Mouse (Mus musculus) adrenal gland, adult 10 weeks (tissue): ENCODE data around the gene Usp21. TPM values are rescaled to one million over a fixed set of nuclear protein-coding genes. Genes with fewer than 3 reads are reported as not detected.

Experiments
- polyA plus RNA-seq: library from polyadenylated mRNA; stranded (reverse); fragments of 350-450 nt; fragmentation: Illumina TruSeq; extraction: RNeasy Lipid Tissue Mini Kit (QIAGEN cat#74804); gene quantifications from one replicate; pipeline ENCODE4 v1.2.3, GENCODE M21; 2014; ENCODE audit warnings: low read depth, low replicate concordance

Usp21 gene
- 17.7 TPM for polyA plus RNA-seq

DNA sequence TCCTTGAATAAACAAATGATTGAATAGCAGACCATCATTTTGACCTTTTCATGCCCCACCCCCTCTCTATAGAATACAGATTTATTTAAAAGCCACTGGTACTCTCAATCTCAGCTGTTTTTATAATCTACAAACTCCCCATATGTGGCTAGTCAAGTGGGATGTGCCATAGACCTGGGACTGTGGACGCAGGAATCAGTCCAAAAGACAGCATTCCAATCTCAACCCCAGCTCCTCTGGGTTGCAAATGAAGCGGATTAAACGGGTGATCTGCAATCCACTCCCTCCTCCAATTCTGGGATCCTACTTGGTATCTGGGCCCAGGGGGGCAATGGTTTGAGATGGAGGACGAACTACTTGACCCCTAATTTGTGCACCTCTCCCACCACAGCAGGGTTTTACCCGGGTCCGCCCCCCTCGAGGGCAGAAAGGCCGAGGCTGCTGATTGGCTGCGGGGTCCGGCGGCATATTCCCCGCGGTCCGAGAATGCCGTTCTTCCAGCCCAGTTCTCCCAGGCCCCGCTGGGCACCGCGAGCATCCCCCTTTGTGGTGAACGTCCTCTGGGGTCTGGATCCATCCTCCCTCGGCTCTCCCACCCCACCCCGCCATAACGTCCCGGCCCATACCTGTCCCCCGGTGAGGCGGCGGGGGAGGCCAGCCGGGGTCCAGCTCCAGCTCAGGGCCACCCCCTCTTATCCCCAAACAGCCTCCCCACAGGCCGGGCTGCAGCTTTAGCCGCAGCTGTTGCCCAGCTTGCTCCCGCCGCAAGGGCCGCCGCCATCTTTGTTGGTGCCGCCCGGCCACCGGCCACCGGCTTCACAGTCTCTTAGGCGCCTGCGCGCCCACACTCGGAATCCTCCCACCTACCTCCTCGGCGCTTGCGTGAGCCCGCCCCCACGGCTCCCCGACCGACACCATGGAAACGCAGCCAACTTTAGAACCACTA, at the start of gene Usp21:
TSS of gene Usp21 (minus strand) at position 856 of the 946 bp plus-strand sequence.

DNA sequence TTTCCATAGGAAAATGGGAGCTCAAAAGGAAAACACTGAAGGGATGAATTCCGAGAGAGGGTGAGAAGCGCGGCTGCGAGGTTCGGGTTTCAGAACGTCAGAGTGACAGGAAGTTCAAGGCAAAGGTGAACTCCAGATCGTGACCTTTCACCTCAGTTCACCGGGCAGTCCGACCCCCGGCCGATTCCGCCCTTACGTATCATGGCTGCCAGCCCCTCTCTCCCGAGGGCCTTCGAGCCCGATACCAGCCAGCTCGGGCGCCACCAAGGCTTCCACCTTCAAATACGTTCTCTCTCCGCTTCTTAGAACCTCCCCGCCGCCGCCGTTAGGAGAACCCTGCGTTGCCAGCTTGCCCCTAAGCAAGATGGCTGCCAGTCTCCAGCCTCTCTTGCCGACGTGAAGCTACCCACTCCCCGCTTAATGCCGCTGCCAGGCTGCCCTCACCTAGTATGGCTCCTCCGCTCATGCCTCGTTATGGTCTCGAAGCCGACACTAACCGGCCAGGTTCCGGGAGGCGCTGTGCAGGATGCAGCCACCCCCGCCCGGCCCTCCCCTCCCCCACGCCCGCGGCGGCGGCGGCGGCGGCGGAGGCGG, 41.1 kb upstream of the Usp21 start, which contains the start of gene Dedd:
TSS of gene Dedd (plus strand) at position 307 of the 594 bp plus-strand sequence.

DNA sequence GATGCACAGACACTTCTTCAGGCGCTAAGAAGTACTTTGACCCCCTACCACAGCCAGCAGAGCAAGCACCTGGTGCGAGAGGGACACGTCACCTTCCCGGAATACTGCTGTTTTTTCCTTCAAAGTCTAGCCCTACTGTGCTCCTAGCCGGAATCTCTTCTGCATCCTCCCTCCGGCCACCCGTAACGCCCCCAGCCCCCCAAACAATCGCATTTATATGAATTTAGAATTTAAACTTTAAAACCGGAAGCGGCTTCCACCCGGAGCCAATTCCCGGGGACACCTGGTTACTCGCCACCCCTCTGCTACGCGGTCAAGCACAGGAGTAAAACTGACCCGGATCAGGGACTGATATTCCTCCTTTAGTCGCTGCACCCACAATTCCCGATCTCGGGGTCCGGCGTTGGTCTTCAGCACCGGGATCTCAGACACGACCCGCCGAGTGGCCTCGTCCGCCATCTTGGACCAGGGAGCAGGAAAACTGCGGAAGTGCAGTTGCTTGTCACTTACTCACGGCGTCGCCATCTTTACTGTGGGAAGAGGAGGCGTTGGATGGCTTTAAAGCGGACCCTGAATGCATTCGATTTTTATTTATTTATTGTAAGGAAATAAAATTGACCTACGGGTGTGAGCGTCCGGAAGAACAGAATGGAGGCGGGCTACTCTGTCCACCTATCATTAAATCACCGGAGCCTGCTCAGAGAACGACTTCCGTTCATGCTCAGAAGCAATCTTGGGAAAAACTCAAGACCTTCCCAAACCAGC, 6.7 kb upstream of the Usp21 start, which contains the start of gene Ufc1:
TSS of gene Ufc1 (minus strand) at position 727 of the 765 bp plus-strand sequence.

GRCm38 (mm10) chr1:171280916-171281527, 6.8 kb downstream of the Usp21 start, which contains the start of gene Ppox:
Ppox (minus strand) TSS chr1:171281186.

DNA sequence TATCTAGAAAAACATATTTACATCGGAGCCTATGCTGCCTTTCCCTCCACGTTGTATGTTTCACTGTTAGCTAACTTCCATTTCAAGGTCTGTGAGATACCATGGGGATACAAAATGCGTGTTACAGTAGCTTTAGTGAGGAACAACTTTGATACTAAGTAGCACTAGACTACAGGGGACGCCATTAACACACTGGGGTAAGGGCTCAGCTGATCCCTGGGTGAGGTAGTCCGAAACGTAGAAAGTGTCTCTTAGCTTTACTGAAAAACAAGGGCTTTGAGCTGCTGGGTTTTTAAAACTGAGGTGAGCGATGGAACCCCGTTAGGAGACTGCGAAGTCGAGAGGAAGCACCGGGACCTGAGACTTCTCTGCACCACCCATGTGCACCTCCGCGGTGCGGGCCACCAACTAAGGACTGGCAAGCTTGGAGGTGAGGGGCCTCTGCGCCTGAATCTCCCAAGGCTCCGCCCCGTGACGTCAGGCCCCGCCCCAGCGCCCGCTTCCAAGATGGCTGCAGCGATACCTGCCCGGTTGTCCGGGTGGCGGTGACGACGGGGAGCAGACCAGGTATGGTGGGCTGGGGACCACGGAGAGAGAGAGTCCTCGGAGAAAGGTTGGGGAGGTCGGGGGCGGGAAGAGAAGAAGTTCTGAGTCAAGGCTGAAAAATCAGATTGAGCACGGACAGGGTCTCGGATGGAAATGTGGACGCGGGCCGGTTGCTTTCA, 17.8 kb downstream of the Usp21 start, which contains the start of gene B4galt3:
TSS of gene B4galt3 (plus strand) at position 481 of the 725 bp plus-strand sequence.

GRCm38 (mm10) chr1:171250680-171251593, 36.9 kb downstream of the Usp21 start, which contains the start of gene Ndufs2:
Ndufs2 (minus strand) TSS chr1:171251388.

GRCm38 (mm10) chr1:171249913-171250600, 37.7 kb downstream of the Usp21 start, which contains the start of gene Adamts4:
Adamts4 (plus strand) TSS chr1:171250421.

DNA sequence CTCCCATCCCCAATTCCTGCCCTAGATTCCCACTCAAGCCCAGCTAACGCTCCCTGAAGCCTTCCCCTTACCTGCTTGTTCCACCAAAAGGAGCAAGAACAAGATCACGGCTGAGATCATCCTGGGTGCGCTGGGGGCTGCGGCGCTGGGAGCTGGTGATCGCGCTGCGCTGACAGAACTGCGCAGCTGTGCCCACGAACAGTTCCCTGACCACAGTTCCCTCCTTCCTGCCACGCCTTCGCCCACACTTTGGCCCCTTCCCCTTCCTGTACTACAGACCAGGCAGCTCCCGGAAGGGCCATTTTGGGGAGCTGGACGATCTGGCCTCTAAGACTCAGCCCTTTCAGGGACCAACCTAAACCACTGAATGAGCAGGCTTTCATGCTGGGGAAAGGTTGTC, 53.7 kb downstream of the Usp21 start, which contains the start of gene Fcer1g:
TSS of gene Fcer1g (minus strand) at position 240 of the 400 bp plus-strand sequence.

Other genes starting within 250 kb of the Usp21 start
- gene Fcgr3, start 223.1 kb downstream of the Usp21 start, polyA plus RNA-seq = 16.6 TPM
- gene Cfap126, start 174.1 kb downstream of the Usp21 start, polyA plus RNA-seq = 2.4 TPM
- gene Sdhc, start 137.4 kb downstream of the Usp21 start, polyA plus RNA-seq = 38.8 TPM
- gene Mpz, start 137.3 kb downstream of the Usp21 start, polyA plus RNA-seq = 0.41 TPM
- 23.7 TPM for gene Pcp4l1, start 91.7 kb downstream of the Usp21 start, polyA plus RNA-seq
- not detected for gene Nr1i3, start 74.0 kb downstream of the Usp21 start, polyA plus RNA-seq
- gene Tomm40l, start 65.5 kb downstream of the Usp21 start, polyA plus RNA-seq = 6.5 TPM
- gene Apoa2, start 62.9 kb downstream of the Usp21 start, polyA plus RNA-seq = not detected
- 32.5 TPM for gene Fcer1g, start 53.6 kb downstream of the Usp21 start, polyA plus RNA-seq
- 1.7 TPM for gene Adamts4, start 37.6 kb downstream of the Usp21 start, polyA plus RNA-seq
- gene Ndufs2, start 36.6 kb downstream of the Usp21 start, polyA plus RNA-seq = 150 TPM
- gene B4galt3, start 17.7 kb downstream of the Usp21 start, polyA plus RNA-seq = 5.5 TPM
- 7.0 TPM for gene Ppox, start 6.8 kb downstream of the Usp21 start, polyA plus RNA-seq
- gene Ufc1, start 7.0 kb upstream of the Usp21 start, polyA plus RNA-seq = 132 TPM
- gene Dedd, start 41.2 kb upstream of the Usp21 start, polyA plus RNA-seq = 7.5 TPM
- 31.0 TPM for gene Nit1, start 57.7 kb upstream of the Usp21 start, polyA plus RNA-seq
- 51.1 TPM for gene Pfdn2, start 57.7 kb upstream of the Usp21 start, polyA plus RNA-seq
- not detected for gene Klhdc9, start 72.8 kb upstream of the Usp21 start, polyA plus RNA-seq
- gene Nectin4, start 82.1 kb upstream of the Usp21 start, polyA plus RNA-seq = not detected
- 3.5 TPM for gene Arhgap30, start 101.0 kb upstream of the Usp21 start, polyA plus RNA-seq
- 2.9 TPM for gene Usf1, start 123.3 kb upstream of the Usp21 start, polyA plus RNA-seq
- not detected for gene Tstd1, start 130.9 kb upstream of the Usp21 start, polyA plus RNA-seq
- 20.3 TPM for gene F11r, start 149.5 kb upstream of the Usp21 start, polyA plus RNA-seq
- gene Alyref2, start 215.5 kb upstream of the Usp21 start, polyA plus RNA-seq = 2.4 TPM
- not detected for gene Itln1, start 247.3 kb upstream of the Usp21 start, polyA plus RNA-seq